In the genomic region with DNA sequence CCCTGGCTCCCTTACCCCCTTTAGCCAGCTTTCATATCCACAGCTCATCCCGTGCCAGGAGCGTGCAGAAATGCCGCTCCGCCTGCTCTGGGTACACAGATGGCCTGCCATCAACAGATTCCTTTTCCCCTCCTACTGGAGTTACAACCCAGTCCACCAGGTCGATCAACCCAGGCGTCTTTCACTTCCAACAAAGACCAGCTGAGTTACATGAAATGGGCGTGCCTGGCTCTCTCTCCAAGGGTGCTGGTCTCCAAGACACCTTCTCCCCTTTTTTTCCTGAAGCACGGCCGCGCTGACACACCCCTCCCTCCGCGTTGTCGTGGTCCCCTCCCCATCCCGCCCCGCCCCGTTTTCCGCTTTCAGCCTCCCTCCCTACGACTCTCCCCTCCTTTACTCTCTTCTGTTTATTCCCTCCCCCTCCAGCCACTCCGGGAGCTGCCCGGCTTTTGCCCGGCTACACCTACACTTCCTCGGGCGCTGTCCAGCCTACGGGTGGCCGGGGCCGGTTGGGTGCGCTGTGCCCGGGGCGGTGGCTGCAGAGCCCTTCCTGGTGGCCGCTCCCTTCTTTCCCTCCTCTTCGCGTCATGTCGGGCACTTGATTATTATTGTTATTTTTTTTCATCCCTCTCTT, we compare ENCODE assay signal across 9 mouse cellular contexts. TPM values are rescaled to one million over a fixed set of nuclear protein-coding genes. Genes with fewer than 3 reads are reported as not detected.
A peak's percentile ranks its signal among the peaks of the same experiment; 100 is the strongest.
DNase-seq lines count a peak whose midpoint lies in the region; ATAC-seq lines count a peak whose summit lies in the region.
"Had no signal": no experiment of that assay in that cellular context is flagged by ENCODE, and none has a peak within 500 bp of the region (broad histone marks: within the 10 kb centered on the region; RNA-seq: fewer than 3 reads in every experiment).

No protein-coding gene starts in this region.

- H3K9me3 ChIP-seq in lung, embryonic 15.5 days: no peaks in the 10 kb centered on the region
- H3K9me3 ChIP-seq: G1E had no signal

- DNase-seq in layer of hippocampus, adult 18-20 months (ENCODE audit: low spot score in 2 of 2): peak; percentile 34 to 63
- DNase-seq in layer of hippocampus, adult 9-10 months (ENCODE audit: low spot score): no peak
- DNase-seq in cerebellum, adult 8-10 months: peak; percentile 46
- peak; percentile 12 for DNase-seq in forelimb bud, embryonic 11.5 days (ENCODE audit: low read depth, low spot score)
- DNase-seq in kidney, adult 9 months: peak; percentile 14
- peak; percentile 60 for DNase-seq in ovary, postnatal 36 days (ENCODE audit: low spot score)

- H3K9ac ChIP-seq in lung, embryonic 15.5 days: no peak overlapping the region

- peak overlapping the region; percentile 62 for H3K4me2 ChIP-seq in lung, embryonic 15.5 days

- H3K4me3 ChIP-seq in lung, embryonic 15.5 days: peak overlapping the region; percentile 32

- peak; percentile 85 for ATAC-seq in lung, embryonic 15.5 days (ENCODE audit: borderline replicate concordance, extremely low read depth, low FRiP score, low TSS enrichment)
- no peak for ATAC-seq in activated CD4-positive, CD25-positive, alpha-beta regulatory T cell, adult 4 months

- H3K4me1 ChIP-seq in lung, embryonic 15.5 days: peaks cover 11% of the 10 kb centered on the region

- H3K36me3 ChIP-seq in lung, embryonic 15.5 days: no peaks in the 10 kb centered on the region
- H3K36me3 ChIP-seq: G1E had no signal

- no peak overlapping the region for H3K27ac ChIP-seq in lung, embryonic 15.5 days

- WGBS in lung, embryonic 15.5 days: 2% methylated on average over 33 of the region's 33 CpGs

- peaks cover 25% of the 10 kb centered on the region for H3K27me3 ChIP-seq in lung, embryonic 15.5 days

RNA-seq across cellular contexts. Expression of gene Dnajc6, which starts 53.6 kb away (rescaled TPM):
- total RNA-seq in layer of hippocampus, adult 18-20 months (2021): 100 to 1,000 TPM; 287 to 314 TPM
- 0.60 and 0.98 TPM in 2 replicates for polyA plus RNA-seq in lung, embryonic 15.5 days (2015; fragmentation: Nextera tagmentation; extraction: Ambion mirVana)
- polyA plus RNA-seq in activated CD4-positive, CD25-positive, alpha-beta regulatory T cell, adult 4 months (2017; shearing (Covaris generic)): 1 to 10 TPM; 1.8 to 1.9 TPM
- polyA plus RNA-seq: G1E had no signal
